Mouse (Mus musculus) cerebellum, postnatal 4 days (tissue): Measurements from ENCODE around the gene Rps28.
"Not testable (repeated sequence)": the region's sequence is repeated elsewhere in the genome, so short reads cannot be mapped to it uniquely, and the experiment has no call there.

Source experiments
- DNase-seq, 2 experiments: peaks; one replicate each; pipeline ENCODE4 v3.0.0; 2022; ENCODE audit warnings: low spot score in 2 of 2, mixed read lengths in 1 of 2

The Rps28 gene

GRCm38 (mm10) chr17:33824084-33824996 lies at the start of gene Rps28, which contains the start of gene Ndufa7:
TSS of gene Rps28 (minus strand) at chr17:33824562.
TSS of gene Ndufa7 (plus strand) at chr17:33824572.
- peak; percentile 97 to 98 for DNase-seq

- DNase-seq, result not testable (repeated sequence)
Measured at GRCm38 (mm10) chr17:33873537-33873936, 49.2 kb upstream of the Rps28 start, which contains the start of gene Gm7029. TSS of gene Gm7029 (plus strand) at chr17:33873837.

GRCm38 (mm10) chr17:33865330-33866030 lies 41.1 kb upstream of the Rps28 start:
- DNase-seq, result no peak

- DNase-seq, result no peak
Measured at GRCm38 (mm10) chr17:33857816-33858215, 33.5 kb upstream of the Rps28 start.

- DNase-seq, result no peak
Measured at GRCm38 (mm10) chr17:33851331-33851730, 27.0 kb upstream of the Rps28 start.

- no peak for DNase-seq
Measured at GRCm38 (mm10) chr17:33848139-33848538, 23.8 kb upstream of the Rps28 start.

GRCm38 (mm10) chr17:33844196-33844595 lies 19.8 kb upstream of the Rps28 start:
- DNase-seq, result no peak

GRCm38 (mm10) chr17:33842966-33843795 lies 18.8 kb upstream of the Rps28 start, which contains the start of gene Cd320:
TSS of gene Cd320 (plus strand) at chr17:33843091.
- peak; percentile 81 to 86 for DNase-seq

- DNase-seq, result no peak
Measured at GRCm38 (mm10) chr17:33829561-33829960, 5.2 kb upstream of the Rps28 start.

- DNase-seq, result no peak
Measured at GRCm38 (mm10) chr17:33828892-33829291, 4.5 kb upstream of the Rps28 start.

- peak; percentile 47 to 70 for DNase-seq
Measured at GRCm38 (mm10) chr17:33826850-33827249, 2.5 kb upstream of the Rps28 start.

GRCm38 (mm10) chr17:33825462-33825861 lies 1.1 kb upstream of the Rps28 start:
- no peak for DNase-seq

GRCm38 (mm10) chr17:33824997-33825330 lies 602 bp upstream of the Rps28 start:
- DNase-seq, result not testable (repeated sequence)

GRCm38 (mm10) chr17:33823171-33823570 lies 1.2 kb downstream of the Rps28 start:
- DNase-seq, result not testable (repeated sequence)

- DNase-seq, result no peak
Measured at GRCm38 (mm10) chr17:33822436-33822959, 1.9 kb downstream of the Rps28 start.

GRCm38 (mm10) chr17:33817969-33818643 lies 6.3 kb downstream of the Rps28 start:
- DNase-seq, result no peak

GRCm38 (mm10) chr17:33817184-33817968 lies 7.0 kb downstream of the Rps28 start:
- peak; percentile 74 to 91 for DNase-seq

- no peak for DNase-seq
Measured at GRCm38 (mm10) chr17:33816612-33817011, 7.8 kb downstream of the Rps28 start.

GRCm38 (mm10) chr17:33815399-33815798 lies 9.0 kb downstream of the Rps28 start:
- no peak for DNase-seq

GRCm38 (mm10) chr17:33812990-33813389 lies 11.4 kb downstream of the Rps28 start:
- no peak for DNase-seq
